Mouse (Mus musculus): ENCODE measurements at regions not wholly inside any gene's neighbourhood (a gene's known extent, or its start where the extent isn't known, plus 50 kb on each side); places are given as distances from the start of the nearest gene placed in this dataset.
A peak's percentile ranks its signal among the peaks of the same experiment; 100 is the strongest.

- WGBS: 83% methylated on average over 7 of the region's 7 CpGs
- no peak for ATAC-seq (ENCODE audit: low FRiP score)
Measured at GRCm38 (mm10) chr8:18268301-18268700, 709.8 kb downstream of the Defb40 start.

GRCm38 (mm10) chr8:18258287-18258961 is 719.6 kb downstream of the Defb40 start:
- Histone ChIP-seq H3K27me3 (ENCODE audit: control insufficient read depth, insufficient read depth, low read length) (no peaks in the 10 kb centered on the region), H3K27ac (ENCODE audit: low read depth, low read length) (no peak overlapping the region), H3K4me3 (ENCODE audit: low read depth, low read length) (no peak overlapping the region), H3K9ac (ENCODE audit: low read length) (no peak overlapping the region), H3K4me2 (no peak overlapping the region), H3K36me3 (ENCODE audit: control insufficient read depth, insufficient read depth, low read length) (no peaks in the 10 kb centered on the region), H3K4me1 (ENCODE audit: control insufficient read depth, insufficient read depth, low read length) (no peaks in the 10 kb centered on the region), H3K9me3 (ENCODE audit: control insufficient read depth, low read length) (no peaks in the 10 kb centered on the region)
- 90% methylated on average over 7 of the region's 7 CpGs for WGBS
- ATAC-seq (ENCODE audit: low FRiP score) (no peak), DNase-seq (ENCODE audit: low spot score, missing footprints) (no peak)

More at GRCm38 (mm10) chr8:18268301-18268700, 709.8 kb downstream of the Defb40 start:
- H3K4me2 ChIP-seq: no peak overlapping the region
- no peaks in the 10 kb centered on the region for H3K27me3 ChIP-seq (ENCODE audit: control insufficient read depth, insufficient read depth, low read length)
- no peaks in the 10 kb centered on the region for H3K36me3 ChIP-seq (ENCODE audit: control insufficient read depth, insufficient read depth, low read length)
- H3K9ac ChIP-seq (ENCODE audit: low read length): no peak overlapping the region
- H3K4me3 ChIP-seq (ENCODE audit: low read depth, low read length): no peak overlapping the region
- no peak overlapping the region for H3K27ac ChIP-seq (ENCODE audit: low read depth, low read length)
- no peak for DNase-seq (ENCODE audit: low spot score, missing footprints)
- no peaks in the 10 kb centered on the region for H3K9me3 ChIP-seq (ENCODE audit: control insufficient read depth, low read length)
- no peaks in the 10 kb centered on the region for H3K4me1 ChIP-seq (ENCODE audit: control insufficient read depth, insufficient read depth, low read length)

GRCm38 (mm10) chr8:18246299-18246698 is 731.8 kb downstream of the Defb40 start:
- ATAC-seq (ENCODE audit: low FRiP score): no peak
- no peaks in the 10 kb centered on the region for H3K9me3 ChIP-seq (ENCODE audit: control insufficient read depth, low read length)
- H3K9ac ChIP-seq (ENCODE audit: low read length): no peak overlapping the region
- H3K4me3 ChIP-seq (ENCODE audit: low read depth, low read length): no peak overlapping the region
- whole genome bisulfite sequencing: 89% methylated on average over 12 of the region's 12 CpGs
- DNase-seq (ENCODE audit: low spot score, missing footprints): no peak
- no peaks in the 10 kb centered on the region for H3K36me3 ChIP-seq (ENCODE audit: control insufficient read depth, insufficient read depth, low read length)
- H3K4me1 ChIP-seq (ENCODE audit: control insufficient read depth, insufficient read depth, low read length): no peaks in the 10 kb centered on the region
- no peaks in the 10 kb centered on the region for H3K27me3 ChIP-seq (ENCODE audit: control insufficient read depth, insufficient read depth, low read length)
- H3K4me2 ChIP-seq: no peak overlapping the region
- no peak overlapping the region for H3K27ac ChIP-seq (ENCODE audit: low read depth, low read length)

GRCm38 (mm10) chr8:18217599-18217998 is 760.5 kb downstream of the Defb40 start:
- no peak for ATAC-seq (ENCODE audit: low FRiP score)
- WGBS: 88% methylated on average over 2 of the region's 2 CpGs

GRCm38 (mm10) chr8:18217192-18217591 is 760.9 kb downstream of the Defb40 start:
- DNase-seq (ENCODE audit: low spot score, missing footprints): no peak
- ATAC-seq (ENCODE audit: low FRiP score): peak; percentile 44; the same call in 1 of the 2 replicates

More at GRCm38 (mm10) chr8:18217599-18217998, 760.5 kb downstream of the Defb40 start:
- Histone ChIP-seq H3K27ac (ENCODE audit: low read depth, low read length) (no peak overlapping the region), H3K27me3 (ENCODE audit: control insufficient read depth, insufficient read depth, low read length) (no peaks in the 10 kb centered on the region), H3K9me3 (ENCODE audit: control insufficient read depth, low read length) (no peaks in the 10 kb centered on the region), H3K36me3 (ENCODE audit: control insufficient read depth, insufficient read depth, low read length) (no peaks in the 10 kb centered on the region), H3K9ac (ENCODE audit: low read length) (no peak overlapping the region), H3K4me2 (no peak overlapping the region), H3K4me1 (ENCODE audit: control insufficient read depth, insufficient read depth, low read length) (no peaks in the 10 kb centered on the region), H3K4me3 (ENCODE audit: low read depth, low read length) (no peak overlapping the region)
- DNase-seq (ENCODE audit: low spot score, missing footprints): no peak

GRCm38 (mm10) chr8:18216516-18216915 is 761.5 kb downstream of the Defb40 start:
- Histone ChIP-seq H3K27me3 (ENCODE audit: control insufficient read depth, insufficient read depth, low read length) (no peaks in the 10 kb centered on the region), H3K4me1 (ENCODE audit: control insufficient read depth, insufficient read depth, low read length) (no peaks in the 10 kb centered on the region), H3K27ac (ENCODE audit: low read depth, low read length) (no peak overlapping the region), H3K4me3 (ENCODE audit: low read depth, low read length) (no peak overlapping the region), H3K9me3 (ENCODE audit: control insufficient read depth, low read length) (no peaks in the 10 kb centered on the region), H3K9ac (ENCODE audit: low read length) (no peak overlapping the region), H3K4me2 (no peak overlapping the region), H3K36me3 (ENCODE audit: control insufficient read depth, insufficient read depth, low read length) (no peaks in the 10 kb centered on the region)
- DNase-seq (ENCODE audit: low spot score, missing footprints): no peak
- no peak for ATAC-seq (ENCODE audit: low FRiP score)
- 76% methylated on average over 1 of the region's 1 CpGs for WGBS

More at GRCm38 (mm10) chr8:18217192-18217591, 760.9 kb downstream of the Defb40 start:
- Histone ChIP-seq H3K27ac (ENCODE audit: low read depth, low read length) (no peak overlapping the region), H3K4me3 (ENCODE audit: low read depth, low read length) (no peak overlapping the region), H3K9me3 (ENCODE audit: control insufficient read depth, low read length) (no peaks in the 10 kb centered on the region), H3K36me3 (ENCODE audit: control insufficient read depth, insufficient read depth, low read length) (no peaks in the 10 kb centered on the region), H3K9ac (ENCODE audit: low read length) (no peak overlapping the region), H3K27me3 (ENCODE audit: control insufficient read depth, insufficient read depth, low read length) (no peaks in the 10 kb centered on the region), H3K4me2 (no peak overlapping the region), H3K4me1 (ENCODE audit: control insufficient read depth, insufficient read depth, low read length) (no peaks in the 10 kb centered on the region)
- 89% methylated on average over 7 of the region's 7 CpGs for WGBS

- H3K9ac ChIP-seq (ENCODE audit: low read length): no peak overlapping the region
- H3K36me3 ChIP-seq (ENCODE audit: control insufficient read depth, insufficient read depth, low read length): no peaks in the 10 kb centered on the region
- ATAC-seq (ENCODE audit: low FRiP score) (no peak), DNase-seq (ENCODE audit: low spot score, missing footprints) (no peak)
- 89% methylated on average over 1 of the region's 1 CpGs for WGBS
- H3K9me3 ChIP-seq (ENCODE audit: control insufficient read depth, low read length): no peaks in the 10 kb centered on the region
- H3K27me3 ChIP-seq (ENCODE audit: control insufficient read depth, insufficient read depth, low read length): no peaks in the 10 kb centered on the region
- no peak overlapping the region for H3K4me2 ChIP-seq
- H3K4me3 ChIP-seq (ENCODE audit: low read depth, low read length): no peak overlapping the region
- no peak overlapping the region for H3K27ac ChIP-seq (ENCODE audit: low read depth, low read length)
- H3K4me1 ChIP-seq (ENCODE audit: control insufficient read depth, insufficient read depth, low read length): no peaks in the 10 kb centered on the region
Measured at GRCm38 (mm10) chr8:18210067-18210466, 768.0 kb downstream of the Defb40 start.

GRCm38 (mm10) chr8:18208658-18209057 is 769.4 kb downstream of the Defb40 start:
- Histone ChIP-seq H3K4me3 (ENCODE audit: low read depth, low read length) (no peak overlapping the region), H3K4me2 (no peak overlapping the region), H3K9me3 (ENCODE audit: control insufficient read depth, low read length) (no peaks in the 10 kb centered on the region), H3K4me1 (ENCODE audit: control insufficient read depth, insufficient read depth, low read length) (no peaks in the 10 kb centered on the region), H3K36me3 (ENCODE audit: control insufficient read depth, insufficient read depth, low read length) (no peaks in the 10 kb centered on the region), H3K27me3 (ENCODE audit: control insufficient read depth, insufficient read depth, low read length) (no peaks in the 10 kb centered on the region), H3K27ac (ENCODE audit: low read depth, low read length) (no peak overlapping the region), H3K9ac (ENCODE audit: low read length) (no peak overlapping the region)
- DNase-seq (ENCODE audit: low spot score, missing footprints): no peak
- ATAC-seq (ENCODE audit: low FRiP score): no peak
- whole genome bisulfite sequencing: 88% methylated on average over 1 of the region's 1 CpGs

GRCm38 (mm10) chr8:18187486-18187885 is 790.6 kb downstream of the Defb40 start:
- no peaks in the 10 kb centered on the region for H3K4me1 ChIP-seq (ENCODE audit: control insufficient read depth, insufficient read depth, low read length)
- H3K9ac ChIP-seq (ENCODE audit: low read length): no peak overlapping the region
- no peak overlapping the region for H3K4me3 ChIP-seq (ENCODE audit: low read depth, low read length)
- DNase-seq (ENCODE audit: low spot score, missing footprints) (no peak), ATAC-seq (ENCODE audit: low FRiP score) (no peak)
- no peaks in the 10 kb centered on the region for H3K9me3 ChIP-seq (ENCODE audit: control insufficient read depth, low read length)
- no peaks in the 10 kb centered on the region for H3K36me3 ChIP-seq (ENCODE audit: control insufficient read depth, insufficient read depth, low read length)
- H3K4me2 ChIP-seq: no peak overlapping the region
- no peaks in the 10 kb centered on the region for H3K27me3 ChIP-seq (ENCODE audit: control insufficient read depth, insufficient read depth, low read length)
- H3K27ac ChIP-seq (ENCODE audit: low read depth, low read length): no peak overlapping the region
